8 mouse cellular contexts compared by ENCODE assay signal in the genomic region with DNA sequence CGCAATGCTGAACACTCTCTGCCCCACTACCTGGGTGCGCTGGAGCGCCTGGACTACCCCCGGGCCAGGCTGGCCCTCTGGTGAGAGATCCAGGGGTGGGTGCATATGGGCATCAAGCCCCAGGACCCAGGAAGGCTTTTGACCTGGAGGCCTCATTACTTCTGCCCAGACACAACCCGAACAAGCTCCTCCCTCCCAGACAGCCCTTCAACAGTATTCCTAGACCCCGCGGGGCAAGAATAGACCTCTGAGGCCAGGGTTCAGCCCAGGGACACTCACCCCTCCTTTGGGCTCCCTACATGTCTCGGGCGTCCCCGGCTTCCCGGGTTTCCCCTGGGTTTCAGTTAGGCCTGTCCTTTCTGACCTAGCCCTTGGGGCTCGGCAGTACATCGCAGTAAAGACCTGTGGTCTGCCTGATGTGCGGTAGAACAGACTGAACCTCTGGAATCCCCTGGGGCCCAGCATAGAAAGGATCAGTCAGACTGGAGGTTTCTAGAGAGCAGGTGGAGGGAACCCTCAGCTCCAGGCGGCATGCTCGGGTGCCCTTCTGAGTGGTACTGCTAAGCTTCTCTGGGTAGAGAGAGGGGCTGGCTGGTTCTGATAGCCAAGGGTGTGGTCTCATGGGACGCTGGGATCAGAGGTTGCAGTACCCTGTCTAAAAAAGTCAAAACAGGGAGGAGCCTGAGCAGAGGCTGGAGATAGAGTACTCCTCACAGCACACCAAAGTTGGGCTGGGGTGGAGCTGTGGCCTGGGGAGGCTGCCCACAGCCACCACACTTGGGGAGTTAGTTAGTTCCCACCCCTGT. TPM values are rescaled to one million over a fixed set of nuclear protein-coding genes. Genes with fewer than 3 reads are reported as not detected.
DNase-seq lines count a peak whose midpoint lies in the region; ATAC-seq lines count a peak whose summit lies in the region.

No protein-coding gene starts in this region.

- WGBS in hindbrain, embryonic 16.5 days = 5% methylated on average over 17 of the region's 17 CpGs
- 6% methylated on average over 17 of the region's 17 CpGs for WGBS in macrophage (ENCODE audit: missing documents)

- no peaks in the 10 kb centered on the region for H3K27me3 ChIP-seq in hindbrain, embryonic 16.5 days (replicated peaks; ENCODE audit: control insufficient read depth, insufficient read depth, low read length)

- no peaks in the 10 kb centered on the region for H3K36me3 ChIP-seq in hindbrain, embryonic 16.5 days (ENCODE audit: control insufficient read depth, insufficient read depth, low read length)
- H3K36me3 ChIP-seq in macrophage (ENCODE audit: inconsistent target) = no peaks in the 10 kb centered on the region

- peak; percentile 26 for DNase-seq in gastrocnemius, adult 18-20 months (ENCODE audit: low spot score)
- DNase-seq in gastrocnemius, postnatal 10 days = no peak
- peak; percentile 35 for DNase-seq in T-cell, adult 2 months (ENCODE audit: low spot score)
- DNase-seq in forelimb bud, embryonic 11.5 days (ENCODE audit: low read depth, low spot score) = peak; percentile 29
- DNase-seq in spleen, postnatal 36 days (ENCODE audit: low spot score in 2 of 2) = peak; percentile 66 to 78
- DNase-seq in layer of hippocampus, adult 9-10 months (ENCODE audit: low spot score) = no peak

- H3K4me3 ChIP-seq in hindbrain, embryonic 16.5 days (ENCODE audit: low read length) = peak overlapping the region; percentile 56
- H3K4me3 ChIP-seq in macrophage (ENCODE audit: inconsistent target) = peak overlapping the region; percentile 58

- no peaks in the 10 kb centered on the region for H3K79me2 ChIP-seq in macrophage (ENCODE audit: inconsistent target)

- peak overlapping the region; percentile 87 for H3K4me2 ChIP-seq in hindbrain, embryonic 16.5 days (ENCODE audit: low read length)

- peak; percentile 18 for ATAC-seq in hindbrain, embryonic 16.5 days

- H3K27ac ChIP-seq in hindbrain, embryonic 16.5 days (ENCODE audit: low read depth, low read length) = peak overlapping the region; percentile 81
- H3K27ac ChIP-seq in macrophage = peak overlapping the region; percentile 29

- no peaks in the 10 kb centered on the region for H3K9me3 ChIP-seq in hindbrain, embryonic 16.5 days (ENCODE audit: control insufficient read depth, low read length)

- peak overlapping the region; percentile 76 for H3K9ac ChIP-seq in hindbrain, embryonic 16.5 days (ENCODE audit: low read depth, low read length)

- peaks cover 8% of the 10 kb centered on the region for H3K4me1 ChIP-seq in hindbrain, embryonic 16.5 days (ENCODE audit: control insufficient read depth, insufficient read depth, low read depth, low read length)

RNA-seq across cellular contexts. Expression of a gene that starts 0.9 kb away (rescaled TPM):
- 1 to 10 TPM; 1.6 to 1.7 TPM for total RNA-seq in gastrocnemius, adult 18-20 months (2021)
- total RNA-seq in gastrocnemius, postnatal 10 days (2021) = 10 to 100 TPM; 28.3 to 39.0 TPM
- 22.6 and 25.8 TPM in 2 replicates for polyA plus RNA-seq in hindbrain, embryonic 16.5 days (2015; fragmentation: Nextera tagmentation; extraction: Ambion mirVana)
- 10 to 100 TPM in 15 of 26 experiments, 1 to 10 TPM in 11; 2.3 to 23.6 (median 12.3) TPM for total RNA-seq in macrophage (2018; cell fraction: chromatin; rRNA removed)
- 10 to 100 TPM in 22 of 26 experiments, 1 to 10 TPM in 4; 8.8 to 26.8 (median 13.1) TPM for total RNA-seq in macrophage (2018; cell fraction: cytosol; rRNA removed)
- total RNA-seq in macrophage (2018; cell fraction: nucleus; rRNA removed) = 10 to 100 TPM in 25 of 26 experiments, 1 to 10 TPM in 1; 9.0 to 32.3 (median 17.0) TPM
- 7.3 to 16.8 TPM (median 15.9 TPM) in 3 replicates for polyA plus RNA-seq in macrophage (2018)

RNA-seq across cellular contexts. Expression of a gene that starts 19.2 kb away (rescaled TPM):
- total RNA-seq in gastrocnemius, adult 18-20 months (2021) = 10 to 100 TPM; 10.4 to 11.9 TPM
- total RNA-seq in gastrocnemius, postnatal 10 days (2021) = 10 to 100 TPM; 21.3 to 29.7 TPM
- 61.0 and 61.2 TPM in 2 replicates for polyA plus RNA-seq in hindbrain, embryonic 16.5 days (2015; fragmentation: Nextera tagmentation; extraction: Ambion mirVana)
- 100 to 1,000 TPM in 24 of 26 experiments, 10 to 100 TPM in 2; 67.0 to 433 (median 276) TPM for total RNA-seq in macrophage (2018; cell fraction: chromatin; rRNA removed)
- 10 to 100 TPM; 18.6 to 43.7 (median 35.6) TPM for total RNA-seq in macrophage (2018; cell fraction: cytosol; rRNA removed)
- total RNA-seq in macrophage (2018; cell fraction: nucleus; rRNA removed) = 100 to 1,000 TPM in 13 of 26 experiments, 10 to 100 TPM in 13; 46.2 to 209 (median 103) TPM
- 28.3 to 46.9 TPM (median 30.9 TPM) in 3 replicates for polyA plus RNA-seq in macrophage (2018)

RNA-seq across cellular contexts. Expression of a gene that starts 50.0 kb away (rescaled TPM):
- 10 to 100 TPM; 23.9 to 30.3 TPM for total RNA-seq in gastrocnemius, adult 18-20 months (2021)
- total RNA-seq in gastrocnemius, postnatal 10 days (2021) = 10 to 100 TPM; 25.4 to 28.6 TPM
- 27.4 and 31.4 TPM in 2 replicates for polyA plus RNA-seq in hindbrain, embryonic 16.5 days (2015; fragmentation: Nextera tagmentation; extraction: Ambion mirVana)
- 10 to 100 TPM; 19.6 to 51.0 (median 33.2) TPM for total RNA-seq in macrophage (2018; cell fraction: chromatin; rRNA removed)
- total RNA-seq in macrophage (2018; cell fraction: cytosol; rRNA removed) = 10 to 100 TPM; 16.7 to 41.3 (median 27.7) TPM
- total RNA-seq in macrophage (2018; cell fraction: nucleus; rRNA removed) = 10 to 100 TPM; 14.1 to 42.2 (median 25.0) TPM
- polyA plus RNA-seq in macrophage (2018) = 21.1 to 24.9 TPM (median 24.4 TPM) in 3 replicates

Comparison
In these comparisons a context has a peak if more than half of its experiments do, and no peak if none do; other contexts are left out.
1. DNase-seq: peak in gastrocnemius, adult 18-20 months (single experiment), T-cell, adult 2 months (single experiment), forelimb bud, embryonic 11.5 days (single experiment) and spleen, postnatal 36 days (2 of 2); none in gastrocnemius, postnatal 10 days (single experiment) and layer of hippocampus, adult 9-10 months (single experiment).
2. RNA of a gene that starts 0.9 kb away (total RNA-seq): 28.3 to 39.0 TPM in gastrocnemius, postnatal 10 days; 1.6 to 1.7 TPM in gastrocnemius, adult 18-20 months; every median in the first group is over 10 times any median in the second.